Mouse (Mus musculus): Measurements from ENCODE around the gene Scfd2.
A peak's percentile ranks its signal among the peaks of the same experiment; 100 is the strongest.

The Scfd2 gene

DNA sequence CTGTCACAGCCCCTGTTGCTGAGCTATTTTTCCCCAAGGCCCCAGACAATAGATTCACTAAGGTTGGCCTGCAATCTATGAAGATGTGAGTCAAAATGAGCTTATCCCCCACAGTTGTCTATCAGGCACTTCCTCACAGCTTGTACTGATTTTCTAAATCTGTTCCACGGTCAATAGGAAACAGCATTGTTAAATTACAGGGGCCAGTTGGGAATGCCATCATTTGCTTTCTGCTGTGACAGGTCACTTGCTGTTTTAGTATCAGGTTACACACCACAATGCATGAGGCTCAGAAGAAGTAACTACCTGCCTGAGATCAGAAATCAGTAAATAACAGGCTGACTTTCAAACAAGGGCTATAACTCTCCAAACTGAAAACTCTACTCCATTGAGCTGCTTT lies 168.3 kb downstream of the Scfd2 start:
- DNase-seq: no peak

DNA sequence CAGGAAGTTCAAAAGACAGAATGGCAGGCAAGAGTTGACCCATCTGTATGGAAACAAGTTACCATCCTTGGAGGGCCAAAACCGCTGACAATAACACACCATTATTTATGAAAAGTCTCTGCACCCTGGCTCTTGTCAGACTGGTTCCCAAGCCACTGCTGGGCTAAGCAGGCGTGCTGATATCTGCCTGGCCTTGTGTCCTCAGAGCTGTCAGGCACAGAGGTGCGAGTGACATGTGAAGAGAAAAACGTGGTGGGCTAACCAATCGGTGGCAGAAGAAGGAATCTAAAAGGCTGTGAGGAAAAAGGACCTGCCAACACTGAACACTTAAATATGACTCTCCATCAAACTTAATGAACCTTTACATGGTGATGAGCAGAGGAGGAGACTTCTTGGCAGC lies 170.0 kb downstream of the Scfd2 start:
- no peak for DNase-seq

DNA sequence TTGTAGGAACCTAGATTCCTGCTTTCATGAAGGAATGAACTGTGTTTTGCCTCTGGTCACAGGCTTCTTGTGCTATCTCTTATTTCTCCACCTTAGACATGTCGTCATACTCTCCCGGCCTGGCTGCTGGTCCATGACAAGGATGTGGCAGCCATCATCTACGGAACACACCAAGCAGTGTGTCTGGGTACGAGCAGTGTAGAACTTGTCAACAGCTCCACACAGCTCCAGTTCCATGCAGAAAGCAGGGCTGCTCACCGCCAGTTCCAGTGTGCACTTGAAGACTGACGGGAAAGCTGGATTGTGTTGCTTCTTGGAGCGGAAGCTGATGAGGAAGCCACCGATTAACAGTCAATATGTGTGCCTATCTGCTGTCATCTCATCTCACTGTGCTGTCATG lies 173.5 kb downstream of the Scfd2 start:
- DNase-seq: no peak

DNA sequence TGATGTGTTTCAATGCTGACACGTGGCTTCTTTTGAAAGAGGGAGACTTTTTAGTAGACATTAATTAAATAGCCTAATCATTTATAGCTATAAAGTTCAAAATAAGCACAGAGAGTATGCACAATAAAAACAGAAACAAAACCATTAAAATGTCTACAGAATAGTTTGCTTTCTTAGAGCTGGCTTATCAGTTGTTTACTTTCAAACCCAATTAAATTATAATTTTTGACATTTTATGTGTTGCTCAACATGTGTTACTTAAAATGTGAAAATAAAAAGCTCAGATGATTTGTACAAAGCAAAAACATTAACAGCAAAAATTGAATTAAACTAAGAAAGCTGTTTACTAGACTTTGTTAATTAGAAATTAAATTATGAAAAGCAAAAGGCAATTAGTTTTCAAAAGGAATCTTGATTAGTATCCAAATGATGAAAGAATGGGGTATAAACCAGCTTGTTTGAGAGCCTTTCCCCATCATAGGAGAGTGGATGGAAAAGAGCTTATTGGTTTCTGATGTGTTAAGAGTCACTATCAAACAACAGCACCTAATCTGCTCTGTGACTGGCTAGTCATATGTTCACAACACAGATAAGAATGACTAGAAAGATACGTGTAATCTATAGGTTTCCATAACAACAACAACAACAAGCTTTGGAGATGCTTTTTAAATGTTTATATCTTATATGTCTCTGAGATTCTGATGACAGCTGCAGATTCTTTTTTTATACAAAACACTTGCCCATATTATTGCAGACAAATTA lies 176.0 kb downstream of the Scfd2 start:
- DNase-seq: no peak

DNA sequence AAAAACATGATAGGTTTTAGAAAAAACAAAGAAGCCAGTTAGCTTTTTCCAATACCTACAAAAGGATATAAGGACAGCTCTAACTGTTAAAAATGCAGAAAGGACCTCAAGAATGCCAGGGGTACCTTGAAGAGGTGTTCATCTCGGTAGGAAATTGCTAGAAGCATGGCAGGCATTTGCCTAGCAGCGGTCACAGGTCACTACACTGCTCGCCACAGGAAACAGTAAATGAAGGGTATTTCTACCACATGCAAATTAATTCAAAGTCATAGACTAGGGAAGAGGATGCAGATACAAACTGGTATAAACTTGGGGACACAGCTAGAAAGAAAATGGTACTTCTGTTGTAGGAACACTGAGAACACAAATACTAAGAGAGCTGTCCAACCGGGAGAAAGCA lies 180.7 kb downstream of the Scfd2 start:
- DNase-seq: no peak

DNA sequence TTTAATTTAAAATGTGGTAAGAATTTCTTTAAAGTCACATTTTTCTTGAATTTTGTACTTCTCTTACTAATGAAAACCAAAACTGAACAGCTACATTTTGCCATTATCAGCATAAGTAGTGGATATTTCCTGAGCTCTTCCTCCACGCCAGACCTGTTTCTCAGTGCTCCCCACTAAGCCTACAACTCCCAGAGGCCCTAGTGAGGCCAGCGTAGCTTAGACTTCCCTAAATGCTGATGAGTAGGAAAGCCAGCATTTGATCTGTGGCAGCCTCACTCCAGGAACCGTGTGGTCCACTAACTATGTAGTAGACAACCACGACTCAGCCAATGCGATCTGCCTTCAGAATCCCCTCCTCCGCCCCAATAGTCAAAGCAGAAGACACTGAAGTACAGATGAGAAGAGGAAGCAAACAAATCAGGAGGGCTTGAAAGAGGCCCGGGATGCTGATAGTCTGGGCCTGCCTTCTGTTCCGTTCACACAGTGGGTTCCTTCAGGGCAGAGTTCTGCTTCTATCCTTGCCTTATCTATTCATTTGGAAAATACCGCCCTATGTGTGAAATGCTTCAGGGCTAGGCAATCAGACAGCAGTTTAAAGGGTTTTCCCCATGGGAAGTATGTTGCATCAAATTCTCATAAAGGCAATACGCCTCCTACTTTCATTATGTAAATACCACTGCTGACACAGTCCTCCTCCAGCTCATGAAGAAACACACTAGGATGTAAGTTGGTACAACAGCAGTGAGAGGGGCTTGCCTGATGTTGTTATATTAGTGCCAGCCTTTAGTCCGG lies 183.3 kb downstream of the Scfd2 start:
- no peak for DNase-seq

DNA sequence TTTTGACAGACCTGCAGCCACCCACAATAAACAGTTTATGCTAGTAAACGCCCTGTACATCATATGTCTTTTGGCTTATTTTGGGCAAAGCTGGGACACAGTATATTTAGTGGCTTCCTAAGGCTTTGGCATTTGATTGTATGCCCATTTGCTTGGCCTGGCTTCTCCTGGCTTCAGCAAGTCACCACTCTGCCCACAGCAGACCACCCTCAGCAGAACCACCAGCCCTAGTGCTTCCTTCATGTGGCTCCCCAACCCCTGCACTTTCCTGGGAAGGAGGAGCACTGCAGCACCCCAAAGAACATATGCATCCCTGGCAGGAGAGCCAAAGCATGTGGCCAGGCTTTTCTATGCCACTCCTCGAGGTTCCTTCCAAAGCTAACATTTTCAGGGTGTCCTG lies 188.5 kb downstream of the Scfd2 start:
- no peak for DNase-seq

DNA sequence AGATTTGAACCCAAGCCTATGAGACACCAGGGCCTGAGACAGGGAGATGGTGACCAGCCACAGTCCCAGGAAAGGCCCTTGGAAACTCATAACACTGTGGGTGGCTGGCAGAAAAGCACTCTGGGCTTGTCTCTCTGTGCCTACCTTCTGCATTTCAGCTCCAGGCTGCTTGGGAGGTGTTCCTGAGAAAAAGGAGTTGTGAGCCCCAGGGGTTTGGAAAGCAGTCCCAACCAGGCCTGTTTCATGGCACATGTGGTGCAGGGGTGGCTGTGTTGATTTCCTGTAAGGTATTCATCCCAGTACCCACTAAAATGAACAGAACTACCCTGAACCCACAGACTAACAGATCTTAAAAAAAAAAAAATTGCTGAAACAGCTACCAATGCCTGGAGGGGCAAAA lies 189.0 kb downstream of the Scfd2 start:
- DNase-seq: no peak

DNA sequence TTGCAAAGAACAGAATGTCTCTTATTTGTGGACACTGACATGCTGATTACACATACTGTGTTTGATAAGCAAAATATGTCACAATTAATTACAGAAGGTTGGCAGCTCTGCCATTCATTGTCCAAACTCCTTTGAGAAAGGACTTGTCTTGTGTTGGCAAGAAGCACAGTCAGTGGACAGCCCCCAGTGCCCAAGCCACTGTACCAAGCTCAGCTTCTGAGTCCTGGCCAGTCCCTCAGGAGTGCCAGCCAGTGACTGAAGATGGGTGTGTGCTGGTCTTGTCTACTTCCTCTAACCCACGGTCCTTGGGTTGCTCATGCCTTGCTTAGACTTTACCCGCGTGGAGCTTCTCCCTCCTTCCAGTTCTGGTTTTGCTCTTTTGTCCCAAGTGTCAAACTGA lies 194.1 kb downstream of the Scfd2 start:
- DNase-seq: no peak

DNA sequence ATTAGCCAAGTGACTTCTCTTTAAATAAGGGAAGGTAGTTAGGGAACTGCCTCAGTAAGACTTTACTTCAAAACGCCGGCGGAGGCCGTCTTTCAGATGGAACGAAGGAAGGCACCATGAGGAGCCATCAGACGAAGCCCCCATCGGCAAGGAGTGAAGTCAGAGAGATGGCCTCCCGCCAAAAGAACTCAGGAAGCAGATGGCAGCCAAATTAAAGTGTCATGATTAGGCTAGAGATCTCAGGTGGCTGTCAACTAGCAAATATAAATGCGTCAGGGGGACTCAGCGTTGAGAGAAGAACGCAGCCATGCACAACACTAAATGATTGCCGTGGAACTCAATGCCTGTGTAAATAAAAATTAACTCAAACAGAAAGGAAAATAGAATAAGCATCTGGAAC lies 194.8 kb downstream of the Scfd2 start:
- DNase-seq: no peak

DNA sequence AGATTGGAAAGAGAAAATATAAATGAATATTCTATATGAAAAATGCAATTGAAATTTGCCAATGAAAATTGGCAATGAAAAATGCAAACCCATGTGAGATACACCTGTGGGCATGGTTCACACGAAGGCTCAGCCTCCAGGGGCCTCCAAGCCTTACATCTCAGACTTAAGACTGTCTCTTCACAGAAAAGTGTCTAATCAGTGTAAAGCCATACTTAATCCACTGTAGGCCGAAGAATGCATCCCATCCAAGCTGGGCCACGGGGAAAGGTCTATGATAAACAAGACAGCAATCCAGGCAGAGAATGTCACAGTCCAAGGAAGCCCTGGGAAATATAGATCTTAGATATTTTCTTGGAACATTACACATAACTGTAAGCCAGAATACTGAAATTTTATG lies 198.3 kb downstream of the Scfd2 start:
- no peak for DNase-seq

DNA sequence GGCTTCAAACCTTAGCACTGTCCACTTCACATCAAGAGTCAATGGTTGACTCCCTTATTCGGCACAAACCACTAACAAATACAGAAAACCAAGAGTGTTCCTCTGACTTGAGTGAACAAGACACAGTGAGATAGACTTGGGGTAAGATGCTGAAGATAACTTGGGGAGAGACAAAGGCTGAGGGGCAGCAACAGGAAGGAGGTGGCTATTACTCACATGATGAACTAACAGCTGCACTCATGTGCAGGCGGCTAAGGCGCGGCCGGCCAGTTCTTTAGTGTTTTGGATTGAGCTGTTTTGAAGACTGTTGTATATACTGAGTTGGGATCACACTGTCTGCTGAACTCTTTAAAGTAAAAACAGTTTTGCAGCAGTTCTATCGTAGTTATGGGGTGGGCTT lies 205.3 kb downstream of the Scfd2 start:
- DNase-seq: no peak

DNA sequence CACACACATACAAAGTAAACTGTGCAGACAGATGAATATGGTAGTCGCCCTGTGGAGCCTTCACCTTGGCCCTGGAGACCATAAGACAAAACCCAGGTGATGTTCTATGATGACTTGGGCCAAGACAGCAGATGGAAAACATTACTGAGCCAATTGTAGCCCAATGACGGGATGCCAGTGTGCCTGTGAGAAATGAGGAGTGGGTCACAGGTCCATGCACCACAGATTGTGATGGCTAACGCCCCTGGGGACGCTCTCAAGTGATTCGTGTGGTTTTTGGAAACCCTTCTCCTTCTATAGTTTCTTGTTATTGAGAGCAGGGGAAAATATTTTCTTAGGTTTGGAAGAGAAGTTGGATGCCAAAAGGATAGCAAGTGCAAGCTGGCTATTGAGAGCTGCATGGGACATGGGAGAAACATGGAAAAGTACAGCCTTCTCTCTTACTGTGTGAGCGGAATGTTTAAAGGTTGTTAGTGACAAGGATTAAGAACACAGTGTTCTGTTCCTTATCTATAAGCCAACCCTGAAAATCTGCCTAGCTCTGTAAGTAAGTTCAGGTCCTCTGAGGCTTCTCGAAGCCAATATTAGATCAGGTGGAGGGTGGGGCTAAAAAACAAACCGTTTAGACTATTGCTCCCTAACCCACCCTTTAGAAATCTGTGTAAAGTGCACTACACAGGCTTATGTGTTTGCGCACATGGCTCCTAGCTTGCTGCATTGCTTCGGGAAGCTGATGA lies 210.4 kb downstream of the Scfd2 start:
- no peak for DNase-seq

DNA sequence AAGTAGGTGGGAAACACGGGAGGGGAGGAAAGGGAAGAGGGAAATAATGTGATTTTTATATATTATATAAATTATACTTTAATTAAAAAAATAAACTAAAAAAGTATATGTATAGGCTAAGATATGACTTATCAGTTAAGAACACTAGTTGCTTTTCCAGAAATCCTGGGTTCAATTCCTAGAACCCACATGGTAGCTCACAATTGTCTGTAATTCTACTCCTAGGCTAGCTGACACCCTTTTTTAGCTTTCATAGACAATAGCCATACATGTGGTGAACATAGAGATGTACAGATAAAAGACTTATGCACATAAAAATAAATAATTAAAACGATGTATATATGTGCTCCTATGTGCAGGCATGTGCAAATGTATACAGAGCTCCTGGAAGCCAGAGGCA lies 212.0 kb downstream of the Scfd2 start:
- no peak for DNase-seq

DNA sequence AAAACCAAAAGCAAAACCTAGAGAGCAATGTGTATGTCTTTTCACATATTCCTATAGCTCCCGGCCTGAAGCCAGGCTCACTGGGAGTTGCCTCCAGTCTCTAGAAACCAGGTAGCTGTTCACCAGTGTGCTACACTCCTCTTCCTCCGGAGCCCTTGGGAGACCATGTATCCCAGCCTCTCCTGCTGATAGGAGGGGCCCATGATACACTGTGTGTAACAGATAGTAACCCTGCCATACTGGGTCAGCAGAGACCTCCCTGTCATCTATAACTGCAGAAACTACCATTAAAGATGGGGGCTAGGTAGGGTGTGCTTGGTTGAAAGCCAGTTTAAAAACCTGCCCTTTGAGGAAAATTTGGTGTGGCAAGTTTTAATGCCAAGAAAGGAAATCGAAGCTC lies 214.4 kb downstream of the Scfd2 start:
- DNase-seq: no peak

DNA sequence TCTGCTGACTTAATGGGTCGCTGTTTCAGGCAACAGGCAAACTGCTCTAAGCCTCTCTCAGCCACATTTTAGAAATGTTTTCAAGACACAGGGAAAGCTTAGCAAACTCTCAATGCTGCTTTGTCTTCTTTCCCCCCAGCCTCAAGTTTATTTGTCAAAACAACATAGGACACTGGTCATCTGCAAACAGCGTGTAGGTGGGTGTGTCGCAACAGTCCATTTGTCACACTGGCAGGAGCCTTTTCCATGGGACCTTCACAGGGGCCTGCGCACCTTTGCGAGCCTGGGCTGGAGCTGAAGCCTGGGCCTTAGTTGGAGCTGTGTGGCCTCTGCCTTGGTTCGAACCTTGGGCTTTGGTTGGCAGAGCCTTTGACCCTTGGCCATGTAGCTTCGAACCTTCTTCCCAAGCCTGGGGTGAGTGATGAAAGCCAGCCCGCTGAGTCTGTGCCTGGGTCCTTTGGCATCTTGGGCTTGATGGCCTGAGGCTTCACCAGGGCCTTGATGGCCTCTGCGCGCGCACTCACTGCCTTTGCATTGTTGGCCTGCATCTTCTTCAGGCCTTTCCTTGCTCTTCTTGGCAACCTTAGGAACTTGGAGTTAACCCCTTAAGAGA lies 215.1 kb downstream of the Scfd2 start:
- DNase-seq: no peak

DNA sequence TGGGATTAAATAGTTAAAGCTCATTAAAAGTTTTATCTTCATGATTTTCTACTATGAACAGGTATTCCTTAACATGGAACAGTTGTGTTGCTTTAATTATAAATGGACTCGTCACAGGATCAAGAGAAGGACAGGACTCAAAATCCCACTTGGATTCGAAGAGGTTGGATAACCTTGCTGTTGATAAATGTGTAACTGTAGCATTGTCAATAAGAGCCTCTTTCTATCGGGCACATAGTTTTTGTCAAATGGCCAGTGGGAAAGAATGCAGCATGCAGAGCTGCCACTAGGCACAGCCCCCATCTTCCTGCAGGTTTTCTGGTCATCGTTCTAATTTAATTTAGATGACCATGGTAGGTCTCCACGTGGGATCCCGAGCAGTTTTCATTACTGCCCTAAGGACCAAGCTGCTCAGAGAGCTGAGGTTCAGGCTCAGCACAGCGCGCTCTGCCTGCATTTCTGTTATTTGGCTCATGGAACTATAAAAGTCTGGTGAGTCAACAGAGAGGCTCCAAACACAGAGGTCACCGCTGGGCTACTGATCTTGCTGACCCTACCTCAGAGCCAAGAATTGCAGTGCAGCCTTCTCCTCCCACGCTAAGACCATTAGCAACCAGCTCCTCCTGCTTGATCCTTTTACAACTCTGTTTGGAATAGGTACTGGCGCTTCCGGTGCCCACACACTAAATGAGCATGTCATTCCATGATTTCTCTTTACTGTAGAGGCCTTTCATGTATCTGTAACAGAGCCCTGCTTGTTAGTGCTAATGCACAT lies 215.9 kb downstream of the Scfd2 start:
- DNase-seq: peak; percentile 29

DNA sequence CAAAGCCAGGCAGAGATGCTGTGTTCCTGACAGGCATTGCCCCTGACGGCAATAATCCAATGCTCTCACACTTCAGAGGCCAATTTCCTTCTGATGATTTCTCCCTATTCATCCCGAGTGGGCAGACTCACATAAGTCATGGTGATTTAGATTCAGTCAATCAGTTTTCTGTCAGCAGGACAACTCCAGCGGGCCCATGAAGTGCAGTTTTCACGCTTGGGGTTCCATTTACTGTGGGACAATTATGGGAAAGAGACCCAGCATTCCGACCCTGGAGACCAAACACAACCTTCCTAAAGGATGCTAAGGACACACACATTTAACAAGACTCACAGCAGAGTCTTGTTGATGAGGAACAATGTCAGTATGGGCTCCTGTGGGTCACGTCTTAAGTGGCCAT lies 217.1 kb downstream of the Scfd2 start:
- no peak for DNase-seq

DNA sequence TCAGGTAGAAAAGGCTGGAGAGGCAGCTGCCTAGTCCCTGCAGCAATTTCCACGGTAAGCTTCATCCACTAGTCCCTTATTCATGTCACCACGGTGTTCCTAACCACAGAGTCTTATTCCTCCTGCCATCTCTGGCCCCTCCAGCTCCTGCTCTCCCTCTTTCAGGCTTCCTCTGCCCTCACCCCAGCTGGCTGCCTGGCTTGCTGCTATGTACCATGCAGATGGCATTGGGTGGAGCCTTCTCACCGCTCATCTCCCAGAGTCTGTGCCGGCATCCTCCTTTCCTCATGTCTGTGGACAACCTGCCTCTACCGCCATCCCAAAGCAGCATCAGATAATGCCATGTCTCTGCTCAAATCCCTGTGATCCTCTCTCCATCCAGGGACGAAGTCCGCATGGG lies 218.0 kb downstream of the Scfd2 start:
- DNase-seq: no peak

DNA sequence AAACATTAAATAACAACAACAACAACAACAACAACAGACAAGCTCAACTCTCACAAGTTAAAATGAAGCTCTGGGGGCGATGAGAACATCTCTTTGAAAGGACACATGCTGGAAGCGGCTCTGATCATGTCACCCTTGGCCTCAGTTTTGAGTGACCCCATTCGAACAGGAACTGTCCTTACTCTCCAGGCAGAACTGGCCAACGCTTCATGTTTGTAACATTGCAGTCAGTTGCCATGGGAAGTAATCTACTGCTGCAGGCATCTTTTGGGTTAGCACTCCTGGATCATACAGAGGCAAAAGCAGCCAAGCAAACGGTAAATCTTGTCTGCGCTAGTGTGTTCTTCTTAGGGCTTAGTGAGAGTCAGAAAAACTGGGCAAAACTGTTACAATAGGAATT lies 219.7 kb downstream of the Scfd2 start:
- DNase-seq: peak; percentile 7

DNA sequence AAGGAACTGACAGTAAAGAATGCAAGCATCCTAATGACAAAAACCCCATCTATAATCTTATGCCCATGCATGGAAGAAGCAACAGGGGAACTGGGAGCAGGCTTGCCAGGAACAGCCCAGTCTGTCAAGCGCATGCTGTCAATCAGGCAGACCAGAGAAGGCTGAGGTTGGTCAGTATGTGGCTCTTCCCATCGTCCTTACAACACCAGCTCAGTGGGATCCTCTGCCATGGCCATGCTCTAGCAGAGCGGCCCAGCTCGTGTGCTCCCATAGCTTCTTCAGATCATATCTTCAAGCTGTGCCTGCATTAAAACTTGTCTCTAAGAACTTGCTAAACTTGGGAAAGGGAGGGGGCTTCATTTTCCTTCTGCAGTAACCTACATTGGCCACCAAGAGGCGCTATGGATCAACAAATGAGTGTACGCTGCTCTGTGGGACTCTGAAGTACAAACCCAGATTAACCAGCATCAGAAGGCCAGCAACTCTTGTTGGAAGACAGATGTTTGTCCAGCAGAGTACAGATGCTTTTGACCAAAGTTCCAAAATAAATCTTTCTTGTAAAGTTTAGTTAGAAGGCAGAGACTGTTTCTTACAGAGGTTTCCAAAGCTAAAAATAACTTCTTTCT lies 220.2 kb downstream of the Scfd2 start:
- DNase-seq: peak; percentile 26

DNA sequence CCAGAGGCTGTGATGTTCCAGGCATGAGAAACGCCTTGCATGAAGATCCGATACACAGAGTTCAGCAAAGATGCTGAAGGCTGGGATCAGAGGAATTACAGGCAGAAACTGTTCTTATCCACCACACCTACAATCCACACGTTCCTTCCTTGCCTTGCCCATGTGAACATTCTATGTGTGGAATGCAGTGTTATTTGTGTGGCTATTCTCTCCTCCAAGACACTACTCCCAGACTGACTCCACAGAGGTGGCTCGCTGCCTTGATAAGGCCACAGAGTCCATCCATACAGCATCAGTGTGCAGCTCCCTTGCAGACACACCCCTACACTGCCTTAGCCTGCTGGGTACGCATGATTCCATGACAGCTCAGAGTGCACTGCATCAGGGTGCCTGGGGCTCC lies 221.5 kb downstream of the Scfd2 start:
- no peak for DNase-seq
